Mouse (Mus musculus) embryonic facial prominence, embryonic 15.5 days (tissue): ENCODE results near the gene Amotl1. TPM values are rescaled to one million over a fixed set of nuclear protein-coding genes. Genes with fewer than 3 reads are reported as not detected.

Experiments used
- ATAC-seq: fragments of 200-750 bp; cut with Nextera tagmentation; 2 replicates; pipeline ENCODE4 v1.8.0; 2017; ENCODE audit warnings: low read depth, moderate TSS enrichment; ENCODE audit not compliant: insufficient number of reproducible peaks, low FRiP score, low TSS enrichment
- H3K27ac ChIP-seq: fragments of 300-500 bp; sonication (generic); replicated peaks from 2 replicates; pipeline ENCODE4 v1.5.1; 2015; ENCODE audit warnings: mild to moderate bottlenecking, inconsistent platforms
- H3K27me3 ChIP-seq: fragments of 300-500 bp; sonication (generic); 2 replicates; pipeline ENCODE4 v1.6.1; 2015; ENCODE audit warnings: inconsistent platforms
- H3K36me3 ChIP-seq: fragments of 300-500 bp; sonication (generic); 2 replicates; pipeline ENCODE4 v1.6.1; 2015; ENCODE audit warnings: mild to moderate bottlenecking, inconsistent platforms
- H3K4me1 ChIP-seq: fragments of 300-500 bp; sonication (generic); 2 replicates; pipeline ENCODE4 v1.6.1; 2015; ENCODE audit warnings: inconsistent platforms
- H3K4me2 ChIP-seq: fragments of 300-500 bp; sonication (generic); replicated peaks from 2 replicates; pipeline ENCODE4 v1.6.1; 2015; ENCODE audit warnings: mild to moderate bottlenecking, inconsistent platforms
- H3K4me3 ChIP-seq: fragments of 300-500 bp; sonication (generic); replicated peaks from 2 replicates; pipeline ENCODE4 v1.5.1; 2015; ENCODE audit warnings: mild to moderate bottlenecking, inconsistent platforms
- H3K9ac ChIP-seq: fragments of 300-500 bp; sonication (generic); 2 replicates; pipeline ENCODE4 v1.6.1; 2015; ENCODE audit warnings: inconsistent platforms
- H3K9me3 ChIP-seq: fragments of 300-500 bp; sonication (generic); replicated peaks from 2 replicates; pipeline ENCODE4 v1.6.1; 2016; ENCODE audit warnings: inconsistent platforms
- WGBS: fragments of 180-500 bp; shearing (Covaris S2); methylation state at CpG from one replicate; pipeline ENCODE4 v1.1.7; 2015; 5-methylcytosine and 5-hydroxymethylcytosine counted together
- polyA plus RNA-seq: library from polyadenylated mRNA; unstranded; fragments of >200 nt; fragmentation: Nextera tagmentation; extraction: Ambion mirVana; gene quantifications from 2 replicates; pipeline ENCODE4 v1.2.1, GENCODE M21; 2015

The Amotl1 gene
- polyA plus RNA-seq, 1 experiment from 2014 or later: 34.2 TPM

- H3K36me3 ChIP-seq: no peaks in the 10 kb centered on the region
- peak overlapping the region; percentile 67 for H3K27ac ChIP-seq
- H3K4me2 ChIP-seq: no peak overlapping the region
- no peak overlapping the region for H3K9ac ChIP-seq
- H3K9me3 ChIP-seq: no peaks in the 10 kb centered on the region
- 49% methylated on average over 3 of the region's 3 CpGs for WGBS
- H3K4me1 ChIP-seq: peaks cover 33% of the 10 kb centered on the region
- H3K27me3 ChIP-seq: no peaks in the 10 kb centered on the region
- H3K4me3 ChIP-seq: no peak overlapping the region
- ATAC-seq: no peak
Measured at GRCm38 (mm10) chr9:14622848-14623247, 22.0 kb downstream of the Amotl1 start.

- Histone ChIP-seq H3K4me3 (no peak overlapping the region), H3K9ac (no peak overlapping the region), H3K4me2 (no peak overlapping the region), H3K4me1 (peaks cover 40% of the 10 kb centered on the region), H3K27ac (no peak overlapping the region), H3K36me3 (no peaks in the 10 kb centered on the region), H3K9me3 (no peaks in the 10 kb centered on the region), H3K27me3 (no peaks in the 10 kb centered on the region)
- no peak for ATAC-seq
- 77% methylated on average over 5 of the region's 5 CpGs for WGBS
Measured at GRCm38 (mm10) chr9:14620107-14620506, 24.7 kb downstream of the Amotl1 start.

- peak overlapping the region; percentile 95 for H3K4me3 ChIP-seq
- H3K4me2 ChIP-seq: peak overlapping the region; percentile 56
- H3K27ac ChIP-seq: peak overlapping the region; percentile 97
- H3K4me1 ChIP-seq: peaks cover 37% of the 10 kb centered on the region
- no peaks in the 10 kb centered on the region for H3K9me3 ChIP-seq
- 10% methylated on average over 32 of the region's 33 CpGs for WGBS
- peak overlapping the region; percentile 97 for H3K9ac ChIP-seq
- ATAC-seq: peak; percentile 88
- H3K36me3 ChIP-seq: no peaks in the 10 kb centered on the region
- no peaks in the 10 kb centered on the region for H3K27me3 ChIP-seq
Measured at GRCm38 (mm10) chr9:14614931-14615880, 29.6 kb downstream of the Amotl1 start.

- Histone ChIP-seq H3K4me3 (peak overlapping the region; percentile 95), H3K27me3 (no peaks in the 10 kb centered on the region), H3K4me1 (peaks cover 45% of the 10 kb centered on the region), H3K4me2 (peak overlapping the region; percentile 56), H3K9ac (peak overlapping the region; percentile 97), H3K9me3 (no peaks in the 10 kb centered on the region), H3K27ac (peak overlapping the region; percentile 97), H3K36me3 (no peaks in the 10 kb centered on the region)
- peak; percentile 59 for ATAC-seq
- under 1% methylated on average over 50 of the region's 50 CpGs for WGBS
Measured at GRCm38 (mm10) chr9:14614205-14614930, 30.5 kb downstream of the Amotl1 start.

- no peak for ATAC-seq
- Histone ChIP-seq H3K4me2 (peak overlapping the region; percentile 56), H3K9ac (peak overlapping the region; percentile 97), H3K27ac (peak overlapping the region; percentile 97), H3K4me3 (peak overlapping the region; percentile 95), H3K4me1 (peaks cover 53% of the 10 kb centered on the region), H3K9me3 (no peaks in the 10 kb centered on the region), H3K27me3 (no peaks in the 10 kb centered on the region), H3K36me3 (no peaks in the 10 kb centered on the region)
- 4% methylated on average over 15 of the region's 15 CpGs for WGBS
Measured at GRCm38 (mm10) chr9:14613308-14614204, 31.3 kb downstream of the Amotl1 start.

GRCm38 (mm10) chr9:14612588-14612987 is 32.3 kb downstream of the Amotl1 start:
- no peak for ATAC-seq
- no peaks in the 10 kb centered on the region for H3K27me3 ChIP-seq
- peak overlapping the region; percentile 97 for H3K9ac ChIP-seq
- peak overlapping the region; percentile 56 for H3K4me2 ChIP-seq
- H3K36me3 ChIP-seq: no peaks in the 10 kb centered on the region
- peaks cover 63% of the 10 kb centered on the region for H3K4me1 ChIP-seq
- H3K9me3 ChIP-seq: no peaks in the 10 kb centered on the region
- H3K27ac ChIP-seq: peak overlapping the region; percentile 97
- peak overlapping the region; percentile 95 for H3K4me3 ChIP-seq

GRCm38 (mm10) chr9:14608521-14608920 is 36.3 kb downstream of the Amotl1 start:
- Histone ChIP-seq H3K4me1 (peaks cover 57% of the 10 kb centered on the region), H3K27me3 (no peaks in the 10 kb centered on the region), H3K9me3 (no peaks in the 10 kb centered on the region), H3K36me3 (0 out of 2 replicates have a peak, but pooled peaks cover 4% of the 10 kb centered on the region), H3K4me2 (no peak overlapping the region), H3K4me3 (no peak overlapping the region), H3K9ac (no peak overlapping the region), H3K27ac (peak overlapping the region; percentile 25; the same call in 1 of the 2 replicates)
- no peak for ATAC-seq
- WGBS: 47% methylated on average over 5 of the region's 5 CpGs

GRCm38 (mm10) chr9:14607464-14607863 is 37.4 kb downstream of the Amotl1 start:
- no peak for ATAC-seq
- Histone ChIP-seq H3K36me3 (0 out of 2 replicates have a peak, but pooled peaks cover 8% of the 10 kb centered on the region), H3K27ac (no peak overlapping the region), H3K4me2 (no peak overlapping the region), H3K27me3 (no peaks in the 10 kb centered on the region), H3K9me3 (no peaks in the 10 kb centered on the region), H3K4me3 (no peak overlapping the region), H3K4me1 (peaks cover 52% of the 10 kb centered on the region), H3K9ac (no peak overlapping the region)
- 34% methylated on average over 3 of the region's 3 CpGs for WGBS

- WGBS: 87% methylated on average over 4 of the region's 4 CpGs
- peaks cover 44% of the 10 kb centered on the region for H3K4me1 ChIP-seq
Measured at GRCm38 (mm10) chr9:14605992-14606391, 38.9 kb downstream of the Amotl1 start.

GRCm38 (mm10) chr9:14604363-14604762 is 40.5 kb downstream of the Amotl1 start:
- H3K4me3 ChIP-seq: no peak overlapping the region
- 70% methylated on average over 3 of the region's 3 CpGs for WGBS
- no peak overlapping the region for H3K4me2 ChIP-seq
- 0 out of 2 replicates have a peak, but pooled peaks cover 8% of the 10 kb centered on the region for H3K36me3 ChIP-seq
- H3K27ac ChIP-seq: no peak overlapping the region
- H3K4me1 ChIP-seq: peaks cover 41% of the 10 kb centered on the region
- no peaks in the 10 kb centered on the region for H3K27me3 ChIP-seq
- H3K9ac ChIP-seq: no peak overlapping the region
- H3K9me3 ChIP-seq: no peaks in the 10 kb centered on the region
- ATAC-seq: no peak

More at GRCm38 (mm10) chr9:14605992-14606391, 38.9 kb downstream of the Amotl1 start:
- Histone ChIP-seq H3K27ac (no peak overlapping the region), H3K9me3 (no peaks in the 10 kb centered on the region), H3K36me3 (0 out of 2 replicates have a peak, but pooled peaks cover 8% of the 10 kb centered on the region), H3K9ac (no peak overlapping the region), H3K4me3 (no peak overlapping the region), H3K4me2 (no peak overlapping the region), H3K27me3 (no peaks in the 10 kb centered on the region)
- ATAC-seq: no peak
